12 mouse cellular contexts compared by ENCODE assay signal in genomic region chr15:12037866-12038625, GRCm38 (mm10). TPM values are rescaled to one million over a fixed set of nuclear protein-coding genes. Genes with fewer than 3 reads are reported as not detected.
DNase-seq lines count a peak whose midpoint lies in the region; ATAC-seq lines count a peak whose summit lies in the region.
"Had no signal": no experiment of that assay in that cellular context is flagged by ENCODE, and none has a peak within 500 bp of the region (broad histone marks: within the 10 kb centered on the region; RNA-seq: fewer than 3 reads in every experiment).

No protein-coding gene starts in this region.

- peak; percentile 26 for DNase-seq in midbrain, embryonic 10.5 days (ENCODE audit: low spot score)
- peak; percentile 48 for DNase-seq in NIH3T3 (ENCODE audit: low read depth)
- peak; percentile 71 for DNase-seq in testis, postnatal 10 days (ENCODE audit: low spot score)
- DNase-seq in urinary bladder, adult 2 months (ENCODE audit: low spot score), result no peak
- DNase-seq in spleen, adult 12 weeks (ENCODE audit: low spot score), result no peak
- DNase-seq: adrenal gland, adult 2 months; cerebellum, adult 18-20 months; kidney, postnatal 14 days had no signal

- ATAC-seq in midbrain, embryonic 16.5 days, result no peak
- ATAC-seq in hindbrain, embryonic 12.5 days (ENCODE audit: low FRiP score), result peak; percentile 39; the same call in 1 of the 2 replicates

- H3K4me2 ChIP-seq in midbrain, embryonic 16.5 days (ENCODE audit: low read length), result no peak overlapping the region
- H3K4me2 ChIP-seq in hindbrain, embryonic 12.5 days (replicated peaks), result no peak overlapping the region
- H3K4me2 ChIP-seq: limb, embryonic 13.5 days had no signal

- no peak overlapping the region for H3K4me3 ChIP-seq in midbrain, embryonic 10.5 days
- no peak overlapping the region for H3K4me3 ChIP-seq in midbrain, embryonic 16.5 days (ENCODE audit: low read depth, low read length)
- no peak overlapping the region for H3K4me3 ChIP-seq in hindbrain, embryonic 12.5 days
- H3K4me3 ChIP-seq: heart, embryonic 10.5 days; limb, embryonic 13.5 days had no signal

- H3K9ac ChIP-seq in midbrain, embryonic 16.5 days (ENCODE audit: low read depth, low read length), result no peak overlapping the region
- H3K9ac ChIP-seq in hindbrain, embryonic 12.5 days, result no peak overlapping the region
- H3K9ac ChIP-seq: limb, embryonic 13.5 days had no signal

- no peaks in the 10 kb centered on the region for H3K9me3 ChIP-seq in midbrain, embryonic 10.5 days (replicated peaks)
- H3K9me3 ChIP-seq in midbrain, embryonic 16.5 days (replicated peaks; ENCODE audit: control insufficient read depth, low read length, poor library complexity, severe bottlenecking), result no peaks in the 10 kb centered on the region
- H3K9me3 ChIP-seq in hindbrain, embryonic 12.5 days (replicated peaks), result no peaks in the 10 kb centered on the region
- H3K9me3 ChIP-seq: heart, embryonic 10.5 days had no signal

- WGBS in midbrain, embryonic 10.5 days, result 75% methylated on average over 10 of the region's 10 CpGs
- WGBS in midbrain, embryonic 16.5 days, result 79% methylated on average over 10 of the region's 10 CpGs
- 76% methylated on average over 10 of the region's 10 CpGs for WGBS in hindbrain, embryonic 12.5 days

- no peaks in the 10 kb centered on the region for H3K27me3 ChIP-seq in midbrain, embryonic 10.5 days (ENCODE audit: low read depth, poor library complexity, severe bottlenecking)
- no peaks in the 10 kb centered on the region for H3K27me3 ChIP-seq in midbrain, embryonic 16.5 days (ENCODE audit: control insufficient read depth, insufficient read depth, low read depth, low read length)
- H3K27me3 ChIP-seq in hindbrain, embryonic 12.5 days, result no peaks in the 10 kb centered on the region
- H3K27me3 ChIP-seq: limb, embryonic 13.5 days had no signal

- no peak overlapping the region for H3K27ac ChIP-seq in midbrain, embryonic 10.5 days (replicated peaks)
- H3K27ac ChIP-seq in midbrain, embryonic 16.5 days (ENCODE audit: low read length), result no peak overlapping the region
- no peak overlapping the region for H3K27ac ChIP-seq in hindbrain, embryonic 12.5 days
- H3K27ac ChIP-seq: heart, embryonic 10.5 days; limb, embryonic 13.5 days had no signal

- H3K36me3 ChIP-seq in midbrain, embryonic 10.5 days, result no peaks in the 10 kb centered on the region
- no peaks in the 10 kb centered on the region for H3K36me3 ChIP-seq in midbrain, embryonic 16.5 days (ENCODE audit: control insufficient read depth, insufficient read depth, low read length)
- no peaks in the 10 kb centered on the region for H3K36me3 ChIP-seq in hindbrain, embryonic 12.5 days
- H3K36me3 ChIP-seq: heart, embryonic 10.5 days; limb, embryonic 13.5 days had no signal

- H3K4me1 ChIP-seq in midbrain, embryonic 10.5 days, result peaks cover 18% of the 10 kb centered on the region
- peaks cover 14% of the 10 kb centered on the region for H3K4me1 ChIP-seq in midbrain, embryonic 16.5 days (ENCODE audit: control insufficient read depth, insufficient read depth, low read length)
- H3K4me1 ChIP-seq in hindbrain, embryonic 12.5 days, result peaks cover 15% of the 10 kb centered on the region

RNA-seq across cellular contexts. Expression of gene Sub1, which starts 41.3 kb away (rescaled TPM):
- 721 and 804 TPM in 2 replicates for polyA plus RNA-seq in midbrain, embryonic 10.5 days (2016; fragmentation: Nextera tagmentation; extraction: Ambion mirVana)
- polyA plus RNA-seq in midbrain, embryonic 16.5 days (2015; fragmentation: Nextera tagmentation; extraction: Ambion mirVana), result 563 and 582 TPM in 2 replicates
- polyA plus RNA-seq in hindbrain, embryonic 12.5 days (2016; fragmentation: Nextera tagmentation; extraction: Ambion mirVana), result 659 and 677 TPM in 2 replicates
- 129 and 172 TPM in 2 replicates for polyA plus RNA-seq in urinary bladder, adult 2 months (2012; rRNA removed)

Comparison
In these comparisons a context has a peak if more than half of its experiments do, and no peak if none do; other contexts are left out.
1. DNase-seq: peak in midbrain, embryonic 10.5 days (single experiment), NIH3T3 (single experiment) and testis, postnatal 10 days (single experiment); none in urinary bladder, adult 2 months (single experiment) and spleen, adult 12 weeks (single experiment).